Mouse (Mus musculus) olfactory bulb, adult 2 months (tissue): ENCODE data around the gene Ccl27a. TPM values are rescaled to one million over a fixed set of nuclear protein-coding genes. Genes with fewer than 3 reads are reported as not detected.
"Not testable (repeated sequence)": the region's sequence is repeated elsewhere in the genome, so short reads cannot be mapped to it uniquely, and the experiment has no call there.

Experiments
- H3K27ac ChIP-seq: fragments of 200-500 bp; 2 replicates; pipeline ENCODE4 v1.5.1; 2012; ENCODE audit warnings: low read depth, low read length; ENCODE audit not compliant: insufficient read depth
- H3K4me1 ChIP-seq: fragments of 200-500 bp; 2 replicates; pipeline ENCODE4 v1.6.1; 2012; ENCODE audit warnings: low read length; ENCODE audit not compliant: control insufficient read depth, insufficient read depth
- H3K4me3 ChIP-seq: fragments of 200-500 bp; 2 replicates; pipeline ENCODE4 v1.5.1; 2012; ENCODE audit warnings: mild to moderate bottlenecking, low read depth, low read length, moderate library complexity; ENCODE audit not compliant: insufficient read depth
- WGBS: fragments of 180-500 bp; shearing (Covaris S2); methylation state at CpG from one replicate; pipeline ENCODE4 v1.1.7; 2018; 5-methylcytosine and 5-hydroxymethylcytosine counted together
- polyA plus RNA-seq: library from polyadenylated mRNA; stranded (reverse); fragments of >200 nt; gene quantifications from 2 replicates; pipeline ENCODE4 v1.2.4, GENCODE M21; 2012; ENCODE audit warnings: low replicate concordance; ENCODE audit not compliant: missing spikeins, insufficient read depth, insufficient read length

Gene Ccl27a
- polyA plus RNA-seq, result not detected in 2 replicates

DNA sequence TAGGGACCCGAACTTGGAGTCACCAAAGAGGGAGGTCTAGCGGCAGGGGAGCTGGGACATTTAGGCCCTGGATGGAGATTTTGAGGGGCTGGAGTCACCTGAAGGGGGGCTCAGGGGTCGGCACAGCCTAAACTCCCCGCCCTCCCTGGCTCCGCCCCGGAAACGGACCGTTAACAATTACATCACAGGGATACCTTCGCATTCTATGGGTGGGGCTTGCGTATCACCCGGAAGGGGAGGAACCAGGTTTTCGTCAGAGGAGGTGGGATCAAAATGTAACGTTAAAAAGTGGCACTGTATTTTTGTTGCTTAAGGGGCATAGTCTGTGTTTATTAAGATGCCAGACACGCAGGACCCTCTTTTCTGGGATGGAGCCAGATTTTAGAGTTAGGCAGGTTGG, at the start of gene Ccl27a:
TSS of gene Ccl27a (minus strand) at position 246 of the 400 bp plus-strand sequence.
- H3K4me3 ChIP-seq, result peak within 1 kb of the TSS; percentile 59
- H3K4me1 ChIP-seq, H3K27ac ChIP-seq: not testable (repeated sequence)
- WGBS, result 5% methylated on average over 12 of the region's 14 CpGs

DNA sequence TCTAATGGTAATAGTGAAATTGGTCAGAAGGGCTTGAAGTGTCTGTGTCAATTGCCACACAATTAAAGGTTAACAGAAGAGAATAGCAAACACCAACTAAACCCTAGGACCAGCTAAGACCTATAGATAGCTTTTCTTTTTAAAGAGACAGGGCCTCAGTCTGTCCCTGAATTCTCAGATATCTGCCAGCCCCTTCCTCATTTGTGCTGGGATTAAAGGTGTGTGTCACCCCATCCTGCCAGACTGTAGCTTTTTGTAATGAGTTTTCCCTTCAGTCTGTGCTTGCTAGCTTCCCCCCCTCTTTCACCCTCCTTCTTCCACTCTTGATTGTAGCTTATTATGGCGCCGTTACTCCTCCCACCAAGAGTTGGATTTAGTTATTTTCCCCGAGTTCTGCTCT, 9.2 kb upstream of the Ccl27a start:
- H3K4me1 ChIP-seq, H3K4me3 ChIP-seq, H3K27ac ChIP-seq: not testable (repeated sequence)
- WGBS, result 27% methylated on average over 3 of the region's 3 CpGs

- H3K4me1 ChIP-seq, H3K27ac ChIP-seq, H3K4me3 ChIP-seq: not testable (repeated sequence)
- 68% methylated on average over 4 of the region's 4 CpGs for WGBS
Observed at GRCm38 (mm10) chr4:41782711-41783110, 8.7 kb upstream of the Ccl27a start.

- WGBS, result 25% methylated on average over 19 of the region's 21 CpGs
- not testable (repeated sequence) for H3K4me3 ChIP-seq, H3K27ac ChIP-seq, H3K4me1 ChIP-seq
Observed at GRCm38 (mm10) chr4:41781748-41782485, 7.9 kb upstream of the Ccl27a start.

GRCm38 (mm10) chr4:41781271-41781670, 7.2 kb upstream of the Ccl27a start:
- H3K4me3 ChIP-seq, H3K27ac ChIP-seq, H3K4me1 ChIP-seq: not testable (repeated sequence)
- 29% methylated on average over 9 of the region's 9 CpGs for WGBS

DNA sequence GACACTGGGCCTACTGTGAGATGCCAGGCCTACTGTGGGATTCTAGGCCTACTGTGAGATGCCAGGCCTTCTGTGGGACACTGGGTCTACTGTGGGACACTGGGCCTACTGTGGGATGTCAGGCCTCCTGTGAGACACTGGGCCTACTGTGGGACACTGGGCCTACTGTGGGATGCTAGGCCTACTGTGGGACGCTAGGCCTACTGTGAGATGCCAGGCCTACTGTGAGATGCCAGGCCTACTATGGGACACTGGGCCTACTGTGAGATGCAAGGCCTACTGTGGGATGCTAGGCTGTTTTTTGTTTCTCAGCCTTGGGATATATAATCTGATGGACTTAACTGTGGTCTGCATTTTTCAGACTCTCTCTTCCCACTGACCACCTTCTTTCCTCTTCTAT, 1.8 kb upstream of the Ccl27a start:
- WGBS, result 96% methylated on average over 1 of the region's 1 CpGs
- not testable (repeated sequence) for H3K4me1 ChIP-seq, H3K27ac ChIP-seq, H3K4me3 ChIP-seq

GRCm38 (mm10) chr4:41774506-41774905, 459 bp upstream of the Ccl27a start:
- H3K4me3 ChIP-seq, H3K27ac ChIP-seq, H3K4me1 ChIP-seq: not testable (repeated sequence)
- 77% methylated on average over 3 of the region's 3 CpGs for WGBS

DNA sequence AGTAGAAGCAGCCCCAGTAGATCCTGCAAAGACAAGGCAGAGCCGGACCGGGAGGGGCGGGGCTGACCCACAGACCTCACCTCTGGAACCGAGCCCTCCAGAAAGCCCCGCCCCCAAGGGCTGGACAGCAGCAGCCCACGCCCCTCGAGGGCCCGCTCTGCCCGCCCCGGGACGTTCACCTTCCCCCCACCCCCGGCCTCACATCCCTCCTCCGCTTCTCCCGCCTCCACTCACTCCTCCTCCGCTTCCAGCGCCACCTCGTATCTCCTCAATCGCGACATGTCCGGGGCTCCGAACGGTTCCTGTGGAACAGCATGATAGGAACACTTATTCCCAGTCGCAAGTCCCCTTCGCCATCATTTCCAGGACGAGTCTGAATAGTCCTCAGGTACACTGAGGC, 545 bp downstream of the Ccl27a start:
- H3K27ac ChIP-seq, H3K4me1 ChIP-seq: not testable (repeated sequence)
- H3K4me3 ChIP-seq, result peak overlapping the region; percentile 59
- WGBS, result 1% methylated on average over 20 of the region's 25 CpGs

DNA sequence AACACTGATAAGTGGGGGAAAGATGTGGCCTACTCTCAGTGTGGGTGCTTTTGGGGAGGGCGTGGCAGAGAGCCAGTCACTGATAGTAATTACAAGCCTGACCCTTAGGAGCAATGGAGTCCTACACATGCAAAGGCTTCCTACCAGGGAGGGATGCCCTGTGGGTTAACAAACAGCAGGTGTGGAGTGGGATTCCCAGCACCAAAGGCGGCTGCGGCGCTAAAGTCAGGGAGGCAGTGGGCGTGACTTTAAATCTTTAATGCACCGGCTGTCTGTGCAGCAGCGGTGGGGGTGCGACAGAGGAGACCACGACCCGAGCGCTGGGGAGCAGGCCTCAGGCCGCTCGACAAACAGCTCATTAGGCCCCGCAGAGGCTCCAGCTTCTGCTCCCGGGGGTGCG, 1.1 kb downstream of the Ccl27a start:
- H3K27ac ChIP-seq, H3K4me1 ChIP-seq: not testable (repeated sequence)
- WGBS, result 4% methylated on average over 7 of the region's 16 CpGs
- peak overlapping the region; percentile 33 for H3K4me3 ChIP-seq

GRCm38 (mm10) chr4:41767301-41767700, 6.7 kb downstream of the Ccl27a start:
- H3K4me3 ChIP-seq, H3K27ac ChIP-seq, H3K4me1 ChIP-seq: not testable (repeated sequence)
- 89% methylated on average over 10 of the region's 10 CpGs for WGBS

- peaks cover 24% of the 10 kb centered on the region for H3K4me1 ChIP-seq
- H3K4me3 ChIP-seq, H3K27ac ChIP-seq: not testable (repeated sequence)
- WGBS, result 66% methylated on average over 5 of the region's 6 CpGs
Observed at GRCm38 (mm10) chr4:41763176-41763575, 10.9 kb downstream of the Ccl27a start.

DNA sequence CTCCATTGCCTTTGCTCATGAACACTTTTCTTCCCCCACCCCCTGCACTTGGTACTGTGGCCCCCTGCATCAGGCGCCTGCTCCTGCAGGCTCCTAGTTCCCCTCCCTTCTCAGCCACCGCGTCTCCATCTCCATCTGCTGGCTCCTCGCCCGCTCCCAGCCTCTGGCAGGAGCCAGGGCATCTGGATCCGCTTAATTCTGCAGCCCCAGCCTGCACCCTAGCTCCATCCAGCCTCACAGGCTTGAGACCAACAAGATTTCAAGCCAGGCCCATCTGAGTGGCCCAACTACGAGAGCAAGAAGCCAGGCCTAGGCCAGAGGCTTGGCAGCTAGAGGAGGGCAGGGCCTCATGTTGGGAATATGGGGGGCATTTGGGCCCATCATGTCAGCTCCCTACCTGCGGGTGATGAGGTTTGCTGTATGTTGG, 11.3 kb downstream of the Ccl27a start:
- 60% methylated on average over 8 of the region's 8 CpGs for WGBS
- peaks cover 24% of the 10 kb centered on the region for H3K4me1 ChIP-seq
- not testable (repeated sequence) for H3K27ac ChIP-seq, H3K4me3 ChIP-seq
